Mouse (Mus musculus) megakaryocyte progenitor cell, adult 5-6 weeks (primary cell): ENCODE measurements at regions not wholly inside any gene's neighbourhood (a gene's known extent, or its start where the extent isn't known, plus 50 kb on each side); places are given as distances from the start of the nearest gene placed in this dataset.

Experiments used
- ATAC-seq: replicated peaks from 2 replicates; pipeline ENCODE4 v1.8.0; 2016; ENCODE audit warnings: mild to moderate bottlenecking, moderate TSS enrichment, inconsistent platforms; ENCODE audit not compliant: poor library complexity

GRCm38 (mm10) chr9:47054595-47054994 lies 56.1 kb downstream of the Gm4791 start:
- ATAC-seq: no peak

DNA sequence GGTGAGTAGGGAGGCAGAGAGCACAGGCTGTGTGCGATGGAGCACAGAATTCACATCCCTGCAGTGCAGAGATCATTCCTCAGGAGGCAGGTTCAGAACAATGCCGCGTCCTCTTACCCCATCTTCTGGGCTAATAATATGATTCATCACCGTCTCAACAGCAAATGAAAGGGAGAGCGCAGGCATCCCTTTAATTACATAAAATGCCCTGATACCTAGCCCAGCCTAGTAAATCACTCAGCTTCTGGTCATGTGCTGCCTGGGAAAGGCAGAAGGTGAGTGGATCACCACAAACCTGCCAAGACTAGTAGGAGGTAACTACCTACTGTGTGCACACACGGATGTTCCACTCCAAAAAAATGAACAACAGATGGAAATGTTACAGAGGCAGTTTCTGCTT lies 57.0 kb downstream of the Gm4791 start:
- no peak for ATAC-seq

DNA sequence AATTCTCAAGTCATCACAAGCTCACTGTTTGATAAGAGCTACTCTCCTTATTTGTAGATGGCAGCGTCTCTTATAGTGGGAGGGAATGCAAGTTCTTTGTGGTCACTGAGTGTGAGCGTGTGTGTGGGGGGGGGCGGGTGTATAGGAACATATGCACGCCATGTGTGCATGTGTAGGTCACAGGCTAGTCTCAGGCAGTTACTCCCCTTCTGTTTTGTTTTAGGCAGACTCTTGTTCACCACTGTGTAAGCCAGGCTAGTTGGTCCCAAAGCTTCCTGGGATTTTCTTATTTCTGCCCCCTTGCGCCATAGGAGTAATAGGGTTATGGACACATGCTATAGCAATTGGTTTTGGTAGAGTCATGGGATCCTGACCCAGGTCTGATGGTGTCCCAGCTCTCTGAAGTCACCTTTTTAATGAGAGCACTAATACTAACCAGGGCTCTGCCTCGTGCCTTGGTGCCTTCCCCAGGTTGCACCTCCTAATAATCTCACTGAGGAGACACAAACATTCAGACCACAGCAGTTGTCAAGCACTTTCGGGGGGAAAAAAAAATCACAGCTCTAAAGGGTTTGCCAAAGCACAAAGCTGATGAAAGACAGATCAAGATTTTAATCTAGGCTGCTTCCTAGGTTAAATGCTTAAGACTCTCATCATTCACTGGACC lies 60.9 kb downstream of the Gm4791 start:
- no peak for ATAC-seq

DNA sequence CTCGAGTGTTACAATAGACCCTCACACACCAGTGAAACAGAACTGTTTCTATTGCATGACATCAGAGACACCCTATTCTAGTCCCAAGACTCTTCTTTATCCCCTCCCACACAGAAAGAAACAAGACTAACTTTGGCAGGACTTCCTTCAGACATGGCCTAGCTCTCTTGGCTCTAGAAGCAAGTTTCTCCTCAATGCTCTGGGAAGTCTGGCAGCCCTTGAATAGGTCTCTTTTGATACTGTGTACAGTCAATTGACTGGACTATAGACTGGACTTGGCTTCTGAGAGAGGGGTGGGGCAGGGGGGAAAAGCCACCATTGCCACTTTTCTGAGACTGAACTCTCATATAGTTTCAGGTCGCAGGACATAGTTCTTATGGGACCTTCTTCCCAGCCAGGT lies 62.2 kb downstream of the Gm4791 start:
- no peak for ATAC-seq

- ATAC-seq: no peak
Observed at GRCm38 (mm10) chr9:47062516-47062915, 64.0 kb downstream of the Gm4791 start.

DNA sequence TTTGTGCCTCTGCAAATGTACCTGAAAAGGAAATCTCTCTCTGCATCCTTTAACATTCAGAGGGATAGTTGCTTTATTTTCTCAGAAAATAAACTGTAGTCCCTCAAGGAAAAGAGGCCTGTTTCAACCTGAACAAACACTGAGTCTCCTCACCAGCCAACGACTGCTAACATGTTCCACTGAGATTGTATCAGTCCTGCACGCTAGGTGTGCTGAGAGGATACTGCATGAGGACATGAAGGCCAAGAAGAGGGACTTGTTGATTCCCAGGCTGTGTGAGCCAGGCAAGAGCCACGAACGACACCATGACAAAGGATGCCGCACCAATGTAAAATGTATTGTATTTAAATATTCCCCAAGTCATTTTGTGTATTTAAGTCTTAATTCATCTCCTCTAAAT lies 65.2 kb downstream of the Gm4791 start:
- ATAC-seq: no peak

- ATAC-seq: no peak
Observed at GRCm38 (mm10) chr9:47064463-47065032, 66.0 kb downstream of the Gm4791 start.

- no peak for ATAC-seq
Observed at GRCm38 (mm10) chr9:47069436-47069835, 70.9 kb downstream of the Gm4791 start.

DNA sequence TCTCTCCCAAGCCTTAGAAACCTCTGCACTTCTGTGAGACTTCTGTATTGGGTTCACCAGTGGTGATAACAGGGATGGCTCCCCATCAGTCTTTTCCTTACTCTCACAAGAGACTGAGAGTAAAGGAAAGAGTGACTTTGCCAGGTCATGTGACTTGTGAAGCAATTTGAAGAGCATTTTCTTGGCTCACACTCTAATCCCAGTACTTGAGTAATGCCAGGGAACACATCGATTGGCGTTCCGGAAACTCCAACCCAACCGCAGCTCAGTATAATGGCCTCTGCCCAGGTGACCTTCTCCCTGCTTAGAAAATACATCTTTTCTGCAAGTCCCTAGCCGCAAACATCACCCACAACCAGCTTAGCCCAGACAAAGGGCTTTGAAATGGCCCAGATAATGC lies 72.4 kb downstream of the Gm4791 start:
- ATAC-seq: no peak

DNA sequence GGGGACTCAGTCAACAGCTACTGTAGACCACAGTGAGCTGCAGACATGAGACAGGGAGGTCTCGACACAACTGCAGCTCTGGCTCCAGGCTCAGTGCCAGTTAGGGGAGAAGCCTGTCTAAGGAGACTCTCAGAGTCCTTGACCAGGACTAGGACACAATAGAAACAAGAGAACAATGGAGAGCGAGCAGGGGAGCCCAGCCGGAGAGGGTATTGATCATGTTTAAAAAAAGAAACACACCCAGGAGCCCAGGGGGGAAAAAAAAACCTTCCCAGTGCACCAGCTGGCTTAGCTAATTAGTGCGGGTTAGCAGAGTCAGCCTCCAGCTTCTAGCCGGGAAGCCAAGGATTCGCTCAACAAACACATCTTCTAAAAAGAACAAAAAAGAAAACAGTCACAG lies 78.4 kb downstream of the Gm4791 start:
- no peak for ATAC-seq

GRCm38 (mm10) chr9:47077416-47077815 lies 78.9 kb downstream of the Gm4791 start:
- ATAC-seq: no peak

- ATAC-seq: no peak
Observed at GRCm38 (mm10) chr9:47077945-47078344, 79.4 kb downstream of the Gm4791 start.

DNA sequence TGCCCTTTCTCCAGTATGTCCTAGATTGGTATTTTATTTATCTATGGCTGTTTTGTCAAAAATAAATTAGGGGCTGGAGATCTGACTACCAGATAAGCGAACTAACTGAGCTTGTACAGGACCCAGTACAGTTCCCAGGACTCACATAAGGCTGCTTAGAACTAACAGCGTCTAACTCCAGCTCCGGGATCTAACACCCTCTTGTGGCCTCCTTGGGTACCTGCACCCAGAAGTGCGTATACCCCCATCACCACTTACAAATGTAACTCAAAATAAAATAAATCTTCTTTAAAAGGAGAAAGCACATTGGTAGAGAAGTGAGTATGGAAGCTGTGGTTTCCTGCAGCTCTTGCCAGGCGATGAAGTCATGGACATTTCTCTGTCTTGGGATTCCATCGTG lies 82.9 kb downstream of the Gm4791 start:
- ATAC-seq: no peak

DNA sequence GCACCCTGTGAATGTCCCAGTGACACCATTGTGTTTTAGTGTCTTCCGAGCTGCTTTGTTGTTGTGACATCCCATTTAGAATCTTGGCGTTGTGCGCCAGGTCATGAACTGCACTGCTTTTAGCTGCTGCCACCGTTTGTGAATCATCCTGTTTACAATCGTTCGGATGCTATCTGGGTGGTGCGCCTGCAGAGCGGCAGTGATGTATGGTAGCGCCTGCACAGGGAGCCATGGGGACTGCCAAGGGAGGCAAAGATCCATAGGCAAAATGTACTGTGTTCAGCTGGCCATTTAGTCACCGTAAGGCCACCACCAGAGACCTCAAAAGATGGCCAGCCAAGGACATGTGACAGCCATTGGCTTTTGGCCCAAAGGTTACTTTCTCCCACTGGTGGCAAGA lies 93.3 kb downstream of the Gm4791 start:
- no peak for ATAC-seq

DNA sequence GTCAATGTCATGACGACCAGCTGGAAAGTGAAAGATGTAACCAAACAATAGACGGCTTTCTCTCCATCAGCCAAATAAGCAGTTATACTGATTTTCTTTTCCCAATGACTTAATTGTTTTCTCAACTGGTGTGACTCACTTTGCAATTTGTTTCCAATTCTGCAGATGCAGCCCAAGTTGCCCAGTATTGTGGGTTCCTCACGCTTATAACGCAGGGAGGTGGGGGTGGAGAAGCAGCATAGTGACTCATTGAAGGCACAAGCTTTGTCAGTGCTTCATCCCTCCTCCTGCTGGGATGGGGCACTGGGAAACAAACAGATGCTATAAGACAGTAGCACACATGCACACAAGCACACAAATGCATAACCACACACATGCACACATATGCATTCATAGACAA lies 97.1 kb downstream of the Gm4791 start:
- no peak for ATAC-seq

GRCm38 (mm10) chr9:47103316-47103715 lies 104.8 kb downstream of the Gm4791 start:
- no peak for ATAC-seq

GRCm38 (mm10) chr9:47103966-47104365 lies 105.4 kb downstream of the Gm4791 start:
- ATAC-seq: no peak

GRCm38 (mm10) chr9:47108096-47108495 lies 109.6 kb downstream of the Gm4791 start:
- no peak for ATAC-seq

- no peak for ATAC-seq
Observed at GRCm38 (mm10) chr9:47119253-47119652, 120.7 kb downstream of the Gm4791 start.

DNA sequence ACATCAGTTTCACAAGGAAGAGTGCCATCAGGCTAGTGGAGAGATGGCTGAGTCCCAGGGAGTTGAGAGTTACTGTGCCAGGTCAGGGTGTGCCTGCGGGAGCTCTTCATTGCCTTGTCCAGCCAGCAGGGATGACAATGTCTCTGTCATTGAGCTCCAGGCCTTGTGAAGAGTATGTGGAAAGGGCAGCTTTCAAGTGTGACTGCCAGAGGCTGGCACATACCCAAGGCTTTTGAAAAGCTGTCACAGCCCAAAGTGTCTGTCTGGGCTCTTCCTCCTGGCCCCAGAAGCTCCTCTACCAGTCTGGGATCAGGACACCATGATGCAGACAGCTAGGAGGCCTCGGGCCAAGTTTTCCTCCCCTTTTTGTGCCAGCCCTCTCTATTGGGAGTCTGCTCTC lies 124.6 kb downstream of the Gm4791 start:
- no peak for ATAC-seq

DNA sequence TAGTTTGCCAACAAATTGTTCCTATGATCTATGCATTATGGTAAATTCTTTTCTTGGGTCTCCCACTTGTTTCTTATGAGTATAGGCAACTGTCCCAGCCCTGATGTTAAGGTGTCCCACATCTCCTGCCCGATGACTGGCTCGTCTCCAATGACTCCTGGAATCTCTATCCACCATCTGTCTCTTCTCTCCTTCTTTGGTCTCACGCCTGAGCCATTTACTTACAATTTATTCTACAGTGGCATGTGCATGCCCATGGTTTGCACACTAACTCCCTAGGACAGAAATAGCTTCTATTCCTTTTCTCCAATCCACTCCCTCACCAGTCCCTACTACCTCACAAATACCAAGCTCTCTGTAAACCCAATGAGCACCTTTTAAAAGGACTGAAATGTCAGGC lies 127.0 kb downstream of the Gm4791 start:
- ATAC-seq: no peak

GRCm38 (mm10) chr9:47126236-47126635 lies 127.7 kb downstream of the Gm4791 start:
- no peak for ATAC-seq

- no peak for ATAC-seq
Observed at GRCm38 (mm10) chr9:47127756-47128424, 129.3 kb downstream of the Gm4791 start.
